In genomic region chr19:28274501-28274900, GRCm38 (mm10) we compare ENCODE assay signal across 16 mouse cellular contexts.
"Had no signal": no experiment of that assay in that cellular context is flagged by ENCODE, and none has a peak within 500 bp of the region (broad histone marks: within the 10 kb centered on the region; RNA-seq: fewer than 3 reads in every experiment).

No protein-coding gene starts in this region.

- H3K27ac ChIP-seq: kidney, postnatal 0 days; layer of hippocampus, adult 2 months; left cerebral cortex, adult 2 months; liver, embryonic 13.5 days; macrophage; midbrain, embryonic 12.5 days; neural tube, embryonic 13.5 days had no signal

- H3K9ac ChIP-seq: liver, embryonic 13.5 days; midbrain, embryonic 12.5 days; neural tube, embryonic 13.5 days had no signal

- H3K27me3 ChIP-seq: liver, embryonic 13.5 days; neural tube, embryonic 13.5 days had no signal

- H3K4me2 ChIP-seq: liver, embryonic 13.5 days; midbrain, embryonic 12.5 days; neural tube, embryonic 13.5 days had no signal

- ATAC-seq: midbrain, embryonic 16.5 days had no signal

- H3K4me3 ChIP-seq: layer of hippocampus, adult 2 months; left cerebral cortex, adult 2 months; liver, embryonic 13.5 days; midbrain, embryonic 12.5 days; myocyte; neural tube, embryonic 13.5 days had no signal

- H3K4me1 ChIP-seq: liver, embryonic 13.5 days had no signal

- DNase-seq: kidney, adult 18-20 months; kidney, postnatal 25 days; layer of hippocampus, adult 9-11 months; liver, embryonic 13.5 days; lung, adult 2 months; lung, postnatal 14 days; thymus, adult 18-20 months; thymus, postnatal 36 days had no signal

- H3K36me3 ChIP-seq: liver, embryonic 13.5 days; midbrain, embryonic 12.5 days; neural tube, embryonic 13.5 days had no signal

- H3K9me3 ChIP-seq: liver, embryonic 13.5 days; midbrain, embryonic 12.5 days; neural tube, embryonic 13.5 days had no signal
